Mouse (Mus musculus): ENCODE measurements at regions not wholly inside any gene's neighbourhood (a gene's known extent, or its start where the extent isn't known, plus 50 kb on each side); places are given as distances from the start of the nearest gene placed in this dataset.

DNA sequence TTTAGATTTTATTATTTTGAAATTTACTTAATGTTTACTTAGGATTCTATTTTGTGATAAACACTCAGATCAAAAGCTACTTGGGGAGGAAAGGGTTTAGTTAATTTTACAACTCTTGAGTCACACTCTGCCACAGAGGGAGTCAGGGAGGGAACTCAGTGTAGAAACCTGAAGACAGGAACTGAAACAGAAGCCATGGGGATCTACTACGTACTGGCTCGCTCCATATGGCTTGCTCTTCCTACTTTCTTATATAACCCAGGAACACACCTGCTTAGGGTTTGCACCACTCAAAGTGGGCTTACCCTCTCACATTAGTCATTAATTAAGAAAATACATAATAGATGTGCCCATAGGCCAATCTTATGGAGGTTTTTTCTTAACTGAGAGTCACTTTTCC is 54.8 kb upstream of the Shisa3 start:
- WGBS, result 90% methylated on average over 2 of the region's 2 CpGs
- no peak overlapping the region for H3K27ac ChIP-seq (ENCODE audit: low read depth, low read length)
- H3K4me1 ChIP-seq (replicated peaks; ENCODE audit: control insufficient read depth, insufficient read depth, low read length), result no peaks in the 10 kb centered on the region
- no peak overlapping the region for H3K4me3 ChIP-seq (ENCODE audit: low read depth, low read length)
- ATAC-seq (replicated peaks; ENCODE audit: low FRiP score), result no peak
- no peak for DNase-seq (ENCODE audit: low spot score)
- H3K9me3 ChIP-seq (ENCODE audit: control insufficient read depth, low read length), result no peaks in the 10 kb centered on the region
- H3K9ac ChIP-seq (ENCODE audit: low read length), result no peak overlapping the region
- H3K27me3 ChIP-seq (ENCODE audit: control insufficient read depth, insufficient read depth, low read length), result no peaks in the 10 kb centered on the region
- H3K4me2 ChIP-seq (ENCODE audit: low read depth, low read length, severe bottlenecking), result no peak overlapping the region
- no peaks in the 10 kb centered on the region for H3K36me3 ChIP-seq (ENCODE audit: control insufficient read depth, insufficient read depth, low read length)

All from forebrain, embryonic 11.5 days (tissue).